Mouse (Mus musculus) liver, postnatal 0 days (tissue): ENCODE measurements around the gene 2610042L04Rik. TPM values are rescaled to one million over a fixed set of nuclear protein-coding genes. Genes with fewer than 3 reads are reported as not detected.
"Not testable (repeated sequence)": the region's sequence is repeated elsewhere in the genome, so short reads cannot be mapped to it uniquely, and the experiment has no call there.

Experiments
- ATAC-seq: fragments of 200-750 bp; cut with Nextera tagmentation; 2 replicates; pipeline ENCODE4 v1.8.0; 2017; ENCODE audit warnings: mild to moderate bottlenecking, moderate library complexity
- DNase-seq: peaks from one replicate; pipeline ENCODE4 v3.0.0-alpha.2; 2016
- H3K27ac ChIP-seq: fragments of 300-500 bp; sonication (generic); 2 replicates; pipeline ENCODE4 v1.5.1; 2014; ENCODE audit warnings: antibody characterized with exemption, moderate library complexity, mild to moderate bottlenecking, low read depth
- H3K27me3 ChIP-seq: fragments of 300-500 bp; sonication (generic); 2 replicates; pipeline ENCODE4 v1.6.1; 2014; ENCODE audit warnings: low read length, control low read depth, mixed read lengths; ENCODE audit not compliant: insufficient read depth
- H3K36me3 ChIP-seq: fragments of 300-500 bp; sonication (generic); replicated peaks from 2 replicates; pipeline ENCODE4 v1.6.1; 2014; ENCODE audit warnings: mild to moderate bottlenecking, control low read depth, low read length, moderate library complexity, mixed read lengths; ENCODE audit not compliant: insufficient read depth
- H3K4me1 ChIP-seq: fragments of 300-500 bp; sonication (generic); 2 replicates; pipeline ENCODE4 v1.6.1; 2014; ENCODE audit warnings: antibody characterized with exemption, mild to moderate bottlenecking, control low read depth; ENCODE audit not compliant: insufficient read depth
- H3K4me2 ChIP-seq: fragments of 300-500 bp; sonication (generic); 2 replicates; pipeline ENCODE4 v1.6.1; 2014; ENCODE audit warnings: low read depth, mild to moderate bottlenecking, low read length, moderate library complexity, mixed read lengths
- H3K4me3 ChIP-seq: fragments of 300-500 bp; sonication (generic); 2 replicates; pipeline ENCODE4 v1.5.1; 2014; ENCODE audit warnings: low read depth, low read length
- H3K9ac ChIP-seq: fragments of 300-500 bp; sonication (generic); replicated peaks from 2 replicates; pipeline ENCODE4 v1.6.1; 2014; ENCODE audit warnings: mild to moderate bottlenecking, moderate library complexity
- H3K9me3 ChIP-seq: fragments of 300-500 bp; sonication (generic); 2 replicates; pipeline ENCODE4 v1.6.1; 2016; ENCODE audit warnings: mild to moderate bottlenecking, control low read depth, low read length, mixed read lengths
- WGBS: fragments of 180-500 bp; shearing (Covaris S2); extraction: QIAGEN DNeasy Blood & Tissue Kit; methylation state at CpG from one replicate; pipeline ENCODE4 v1.1.7; 2014; ENCODE audit not compliant: insufficient replicate concordance; 5-methylcytosine and 5-hydroxymethylcytosine counted together
- polyA plus RNA-seq: library from polyadenylated mRNA; unstranded; fragments of >200 nt; fragmentation: Nextera tagmentation; extraction: Ambion mirVana; gene quantifications from 2 replicates; pipeline ENCODE4 v1.2.1, GENCODE M21; 2015

Gene 2610042L04Rik
- polyA plus RNA-seq, 1 experiment from 2014 or later, result not detected

- ATAC-seq, H3K4me1 ChIP-seq, H3K4me2 ChIP-seq, H3K27me3 ChIP-seq, H3K4me3 ChIP-seq, H3K36me3 ChIP-seq, H3K9me3 ChIP-seq, DNase-seq, H3K27ac ChIP-seq, H3K9ac ChIP-seq: not testable (repeated sequence)
- WGBS, result 70% methylated on average over 5 of the region's 5 CpGs
These were observed 65.7 kb downstream of the 2610042L04Rik start for GRCm38 (mm10) chr14:4400115-4400789.

- not testable (repeated sequence) for H3K4me2 ChIP-seq, H3K36me3 ChIP-seq, ATAC-seq, H3K4me1 ChIP-seq, DNase-seq, H3K9ac ChIP-seq, H3K4me3 ChIP-seq, H3K9me3 ChIP-seq, H3K27ac ChIP-seq, H3K27me3 ChIP-seq
- WGBS, result 53% methylated on average over 5 of the region's 5 CpGs
These were observed 66.7 kb downstream of the 2610042L04Rik start for GRCm38 (mm10) chr14:4401245-4401644.

GRCm38 (mm10) chr14:4403840-4404239, 69.3 kb downstream of the 2610042L04Rik start:
- not testable (repeated sequence) for H3K9ac ChIP-seq, H3K27ac ChIP-seq, H3K27me3 ChIP-seq, H3K36me3 ChIP-seq, H3K4me2 ChIP-seq, ATAC-seq, H3K4me3 ChIP-seq, DNase-seq, H3K4me1 ChIP-seq, H3K9me3 ChIP-seq

Other genes with a start within 250 kb of the 2610042L04Rik start
- gene Gm8108, start 224.2 kb upstream of the 2610042L04Rik start, polyA plus RNA-seq, result not detected in 2 replicates
- gene Gm3127, start 169.7 kb upstream of the 2610042L04Rik start, polyA plus RNA-seq, result not detected in 2 replicates
- not detected in 2 replicates for gene Gm2974, start 152.2 kb upstream of the 2610042L04Rik start, polyA plus RNA-seq
- gene Gm3138, start 85.1 kb upstream of the 2610042L04Rik start, polyA plus RNA-seq, result not detected in 2 replicates
- gene Gm3149, start 17.5 kb upstream of the 2610042L04Rik start, polyA plus RNA-seq, result not detected in 2 replicates
- not detected in 2 replicates for gene Gm3159, start 62.8 kb downstream of the 2610042L04Rik start, polyA plus RNA-seq
- not detected in 2 replicates for gene Gm3164, start 80.7 kb downstream of the 2610042L04Rik start, polyA plus RNA-seq
- not detected in 2 replicates for gene Gm3173, start 96.2 kb downstream of the 2610042L04Rik start, polyA plus RNA-seq
- not detected in 2 replicates for gene Gm3182, start 147.0 kb downstream of the 2610042L04Rik start, polyA plus RNA-seq
- not detected in 2 replicates for gene Gm3047, start 220.6 kb downstream of the 2610042L04Rik start, polyA plus RNA-seq